Mouse (Mus musculus) cerebellum, adult 8-10 months (tissue): ENCODE data around the gene Eif2b2.

Experiments
- DNase-seq: peaks from one replicate; pipeline ENCODE4 v3.0.0; 2022

Gene Eif2b2

GRCm38 (mm10) chr12:85257008-85257639 lies 37.8 kb downstream of the Eif2b2 start:
- no peak for DNase-seq

- no peak for DNase-seq
Measured at GRCm38 (mm10) chr12:85262489-85262888, 43.2 kb downstream of the Eif2b2 start.

GRCm38 (mm10) chr12:85263190-85263589 lies 43.9 kb downstream of the Eif2b2 start:
- no peak for DNase-seq

- DNase-seq = no peak
Measured at GRCm38 (mm10) chr12:85264531-85264930, 45.2 kb downstream of the Eif2b2 start.

- DNase-seq = no peak
Measured at GRCm38 (mm10) chr12:85264940-85265339, 45.7 kb downstream of the Eif2b2 start.

GRCm38 (mm10) chr12:85266248-85266647 lies 47.0 kb downstream of the Eif2b2 start:
- no peak for DNase-seq

GRCm38 (mm10) chr12:85269821-85270220 lies 50.5 kb downstream of the Eif2b2 start:
- no peak for DNase-seq

GRCm38 (mm10) chr12:85270319-85270718 lies 51.0 kb downstream of the Eif2b2 start, which contains the start of gene Mlh3:
TSS of gene Mlh3 (minus strand) at chr12:85270599.
- DNase-seq = peak; percentile 92

- DNase-seq = no peak
Measured at GRCm38 (mm10) chr12:85271132-85271842, 52.0 kb downstream of the Eif2b2 start.

GRCm38 (mm10) chr12:85271843-85272206 lies 52.5 kb downstream of the Eif2b2 start:
- no peak for DNase-seq

- DNase-seq = no peak
Measured at GRCm38 (mm10) chr12:85273508-85273907, 54.2 kb downstream of the Eif2b2 start.
